Mouse (Mus musculus) monocyte, adult 2 months (primary cell): ENCODE measurements around the gene Vsig4.
"Not testable (repeated sequence)": the region's sequence is repeated elsewhere in the genome, so short reads cannot be mapped to it uniquely, and the experiment has no call there.

Experiments used
- DNase-seq, 2 experiments: peaks; one replicate each; pipeline ENCODE4 v3.0.0; 2022; ENCODE audit warnings: low spot score in 2 of 2, low read depth in 1 of 2

Gene Vsig4

GRCm38 (mm10) chrX:96293338-96293737, at the start of gene Vsig4:
Gene Vsig4, minus strand, starts transcription at chrX:96293438.
- DNase-seq, result no peak

- no peak for DNase-seq
Observed at GRCm38 (mm10) chrX:96339108-96339507, 45.9 kb upstream of the Vsig4 start.

- DNase-seq, result no peak
Observed at GRCm38 (mm10) chrX:96329764-96330163, 36.5 kb upstream of the Vsig4 start.

DNA sequence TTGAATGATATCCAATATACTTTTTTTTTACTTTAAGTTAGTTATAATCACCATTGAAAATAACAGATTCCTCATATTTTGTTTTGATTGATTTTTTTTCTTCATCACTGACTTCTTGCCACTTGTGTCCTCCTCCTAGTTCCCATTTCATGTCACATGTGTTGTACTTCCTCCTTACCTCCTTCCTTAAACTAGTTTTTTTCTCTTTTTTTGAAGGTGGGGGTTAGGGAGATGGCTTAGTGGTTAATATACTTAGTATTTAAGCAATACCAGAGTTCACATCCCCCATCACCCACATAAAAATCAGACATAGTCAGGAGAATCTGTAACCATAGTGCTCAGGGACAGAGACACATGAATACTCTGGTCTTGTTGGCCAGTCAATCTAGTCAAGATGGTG, 36.7 kb downstream of the Vsig4 start:
- no peak for DNase-seq

DNA sequence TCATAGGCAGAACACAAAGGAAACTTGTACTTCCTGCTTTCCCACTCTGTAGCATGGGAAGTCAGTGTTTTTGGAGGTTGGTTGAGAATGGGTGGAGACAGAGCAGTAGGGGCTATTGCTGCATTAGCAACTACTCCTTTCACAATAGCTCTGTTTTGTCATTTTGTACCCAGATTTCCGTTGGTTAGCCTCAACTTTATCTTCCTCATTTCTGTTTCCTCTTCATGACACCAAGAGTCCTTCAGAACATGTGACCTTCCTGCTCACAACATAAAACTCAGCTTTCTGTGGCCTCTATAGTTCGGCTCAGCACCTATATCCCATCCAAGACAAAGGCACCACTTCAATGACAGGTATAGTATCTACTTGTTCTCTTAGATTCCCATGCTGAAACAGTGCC, 53.6 kb downstream of the Vsig4 start:
- no peak for DNase-seq

- no peak for DNase-seq
Observed at GRCm38 (mm10) chrX:96239037-96239436, 54.2 kb downstream of the Vsig4 start.

DNA sequence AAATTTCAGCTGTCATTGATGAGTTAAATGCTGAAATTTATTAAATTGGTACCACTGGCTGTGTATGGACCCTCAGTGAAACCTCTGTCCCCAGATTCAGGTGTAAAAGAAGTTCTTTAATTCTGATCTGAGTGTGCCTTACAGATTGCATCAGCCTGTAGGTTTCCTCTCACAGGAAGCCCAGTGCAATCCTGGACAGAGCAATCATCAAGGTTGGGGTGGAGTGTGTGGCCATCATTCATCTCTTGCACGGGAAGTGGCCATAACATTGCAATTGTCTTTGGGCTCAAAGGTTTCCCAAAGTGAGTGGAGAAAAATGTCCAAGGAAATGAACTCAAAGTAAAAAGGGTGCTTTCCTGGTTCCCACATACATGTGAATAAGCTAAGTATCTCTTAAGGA, 57.5 kb downstream of the Vsig4 start:
- DNase-seq, result no peak

GRCm38 (mm10) chrX:96227030-96227429, 66.2 kb downstream of the Vsig4 start:
- no peak for DNase-seq

DNA sequence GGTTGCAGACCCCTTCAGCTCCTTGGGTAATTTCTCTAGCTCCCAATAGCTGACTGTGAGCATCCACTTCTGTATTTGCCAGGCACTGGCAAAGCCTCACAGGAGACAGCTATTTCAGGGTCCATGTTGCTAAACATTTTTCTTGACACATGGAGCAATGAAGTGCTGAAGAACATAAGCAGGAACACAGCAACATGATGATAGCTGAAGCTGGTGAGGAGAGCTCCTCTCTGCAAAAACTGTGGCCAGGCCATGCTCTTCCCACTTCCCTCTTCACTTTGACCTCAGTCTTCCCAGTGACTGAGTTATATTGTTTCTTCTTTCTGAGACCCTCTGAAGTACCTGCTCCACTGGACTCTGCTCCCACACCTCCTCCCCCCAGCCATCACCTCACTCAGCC, 67.8 kb downstream of the Vsig4 start:
- DNase-seq, result no peak

- no peak for DNase-seq
Observed at GRCm38 (mm10) chrX:96224210-96224609, 69.0 kb downstream of the Vsig4 start.

GRCm38 (mm10) chrX:96218088-96218487, 75.2 kb downstream of the Vsig4 start:
- no peak for DNase-seq

GRCm38 (mm10) chrX:96206872-96207271, 86.4 kb downstream of the Vsig4 start:
- DNase-seq, result no peak

GRCm38 (mm10) chrX:96205143-96205542, 88.1 kb downstream of the Vsig4 start:
- DNase-seq, result not testable (repeated sequence)
